Mouse (Mus musculus) bone marrow, adult 2 months (tissue): ENCODE measurements at regions not wholly inside any gene's neighbourhood (a gene's known extent, or its start where the extent isn't known, plus 50 kb on each side); places are given as distances from the start of the nearest gene placed in this dataset.

Experiments
- CTCF ChIP-seq: fragments of 200-500 bp; IDR thresholded peaks from 2 replicates; pipeline ENCODE4 v1.5.1; 2011; ENCODE audit warnings: low read length, control low read depth; ENCODE audit not compliant: control insufficient read depth, insufficient read depth
- POLR2A ChIP-seq: fragments of 200-500 bp; IDR thresholded peaks from 2 replicates; pipeline ENCODE4 v1.6.1; 2011; ENCODE audit warnings: low read depth, mild to moderate bottlenecking, control low read depth, low read length, borderline replicate concordance; ENCODE audit not compliant: control insufficient read depth

GRCm38 (mm10) chr12:97953336-97953735 lies 305.9 kb downstream of the Galc start:
- no peak for TF ChIP-seq POLR2A
- TF ChIP-seq CTCF, result no peak
